Mouse (Mus musculus): ENCODE results near the gene Yy2. TPM values are rescaled to one million over a fixed set of nuclear protein-coding genes. Genes with fewer than 3 reads are reported as not detected.

Yy2 gene
- 2.9 TPM for polyA plus RNA-seq (2017; shearing (Covaris generic))

DNA sequence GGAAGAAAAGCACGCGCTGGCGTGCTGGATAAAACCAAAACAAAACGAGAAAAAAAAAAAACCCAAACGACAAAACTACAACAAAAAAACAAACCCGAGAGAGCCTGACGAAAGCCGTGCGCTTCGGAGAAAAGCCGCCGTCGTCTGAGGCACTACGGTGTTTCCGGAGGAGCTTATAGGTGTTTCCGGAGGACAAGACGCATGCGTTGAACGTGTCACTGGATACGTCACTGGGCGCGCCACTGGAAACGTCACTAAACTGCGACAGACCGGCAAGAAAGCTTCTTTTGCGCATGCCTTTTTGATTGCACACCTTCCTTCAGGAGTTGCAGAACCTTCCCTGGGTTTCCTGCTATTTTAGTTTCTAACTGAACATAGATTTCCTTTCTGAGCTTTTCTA is at the start of gene Yy2:
Gene Yy2, minus strand, starts transcription at position 146 of the 400 bp plus-strand sequence.

DNA sequence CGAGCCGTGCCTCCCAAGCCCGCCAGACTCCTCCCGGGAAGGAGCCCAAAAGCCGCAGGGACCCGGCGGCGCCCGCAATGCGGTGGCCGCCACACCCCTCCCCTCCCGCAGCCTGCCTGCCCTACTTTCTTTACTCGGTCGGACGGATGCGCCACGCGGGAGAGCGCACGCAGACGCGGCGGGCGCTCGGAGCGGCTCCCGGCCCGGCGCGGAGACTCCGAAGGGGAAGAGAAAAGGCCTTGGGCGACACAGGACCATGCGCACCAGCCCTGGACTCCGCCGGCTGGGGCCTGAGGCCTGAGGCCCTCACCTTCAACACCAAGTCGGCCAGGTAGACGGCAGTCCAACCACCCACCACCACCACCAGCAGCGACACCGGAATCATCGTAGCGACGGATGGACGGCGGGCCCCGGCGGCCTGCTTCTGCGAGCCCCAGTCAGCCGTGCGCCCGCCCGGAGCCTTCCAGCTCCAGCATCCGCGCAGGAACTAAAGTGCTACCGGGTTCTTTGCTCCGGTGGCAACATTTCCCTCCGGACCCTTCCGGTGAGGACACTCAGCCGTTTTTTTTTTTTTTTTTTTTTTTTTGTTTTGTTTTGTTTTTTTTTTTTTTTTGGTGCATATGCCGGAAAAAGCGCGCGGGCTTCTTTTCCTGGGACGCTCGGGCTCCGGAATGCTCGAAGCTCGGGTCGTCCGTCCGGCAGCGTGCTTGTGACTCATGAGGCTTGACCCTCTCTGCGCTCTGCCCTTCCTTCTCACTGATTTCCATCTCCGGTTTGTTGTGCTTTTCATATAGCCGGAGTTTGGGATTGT is 29.6 kb upstream of the Yy2 start, which contains the start of gene Mbtps2:
Gene Mbtps2, minus strand, starts transcription at position 530 of the 811 bp plus-strand sequence.

Other genes with a start within 250 kb of the Yy2 start
- not detected for gene Phex, start 153.7 kb downstream of the Yy2 start, polyA plus RNA-seq (2017; shearing (Covaris generic))
- gene Sms, start 76.7 kb downstream of the Yy2 start, polyA plus RNA-seq (2017; shearing (Covaris generic)) = 74.5 TPM
- 13.1 TPM for gene Mbtps2, start 29.7 kb upstream of the Yy2 start, polyA plus RNA-seq (2017; shearing (Covaris generic))
- gene Smpx, start 129.9 kb upstream of the Yy2 start, polyA plus RNA-seq (2017; shearing (Covaris generic)) = not detected
- not detected for gene Klhl34, start 249.4 kb upstream of the Yy2 start, polyA plus RNA-seq (2017; shearing (Covaris generic))

All from CD4-positive, CD25-positive, alpha-beta regulatory T cell (primary cell).